Mouse (Mus musculus) MEL (cell line): ENCODE measurements around the gene Lhx5.

Source experiments
- CHD2 ChIP-seq: IDR thresholded peaks from 2 replicates; pipeline ENCODE4 v1.6.1; 2011; ENCODE audit warnings: low read length, improper control_type of control experiment
- CTCF ChIP-seq, 3 experiments: IDR thresholded peaks in 2 of 3; conservative IDR thresholded peaks in 1 of 3; 2 replicates each; pipeline ENCODE4 v1.5.1; 2011 to 2012; ENCODE audit warnings: low read length in 3 of 3, low read depth in 2 of 3, mild to moderate bottlenecking in 2 of 3, improper control_type of control experiment in 1 of 3, inconsistent platforms in 1 of 3, mixed read lengths in 1 of 3, moderate library complexity in 1 of 3; ENCODE audit not compliant: control insufficient read depth in 1 of 3, insufficient read depth in 1 of 3, poor library complexity in 1 of 3, severe bottlenecking in 1 of 3
- ZNF384 ChIP-seq: IDR thresholded peaks from 2 replicates; pipeline ENCODE4 v1.6.1; 2012; ENCODE audit warnings: low read depth, mild to moderate bottlenecking, inconsistent platforms, low read length, improper control_type of control experiment

DNA sequence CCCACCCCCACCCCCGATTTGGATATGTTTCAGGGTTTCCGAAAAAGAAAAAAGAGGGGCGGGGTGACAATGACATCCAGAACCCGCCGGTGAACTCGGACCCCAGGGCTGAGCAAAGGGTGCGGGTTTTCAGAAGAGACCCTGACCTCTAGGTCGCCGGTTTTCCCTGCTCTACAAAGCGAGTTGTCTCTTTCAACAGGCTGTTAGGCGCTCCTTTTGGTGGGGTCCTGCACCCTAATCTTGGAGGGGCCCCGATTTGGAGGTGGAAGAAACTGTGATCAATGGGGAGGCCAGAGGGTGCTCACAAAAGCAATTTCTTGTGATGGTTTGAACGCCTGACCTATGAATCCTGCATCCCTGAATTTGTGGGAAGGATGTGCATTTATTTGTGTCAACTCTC, 7.0 kb downstream of the Lhx5 start:
- TF ChIP-seq CTCF (IDR thresholded peaks at IDR 0.05 in 2 of 3, conservative IDR thresholded peaks at IDR 0.05 in 1 of 3; ENCODE audit: control insufficient read depth in 1 of 3, insufficient read depth in 1 of 3, low read depth in 2 of 3, low read length in 3 of 3, poor library complexity in 1 of 3, severe bottlenecking in 1 of 3) (no peak), ZNF384 (no peak), CHD2 (no peak)
